Mouse (Mus musculus) lung, postnatal 0 days (tissue): Measurements from ENCODE around the gene Tesk2.

ENCODE experiments used
- CTCF ChIP-seq: IDR thresholded peaks from 2 replicates; pipeline ENCODE4 v1.5.1; 2016; ENCODE audit warnings: antibody characterized with exemption, mild to moderate bottlenecking
- EP300 ChIP-seq: IDR thresholded peaks from 2 replicates; pipeline ENCODE4 v1.6.1; 2016; ENCODE audit warnings: antibody characterized with exemption, mild to moderate bottlenecking, control low read depth

- TF ChIP-seq CTCF = no peak
- no peak for TF ChIP-seq EP300
Measured at GRCm38 (mm10) chr4:116687041-116687440, 33.7 kb upstream of the Tesk2 start.
